Mouse (Mus musculus): ENCODE measurements around the gene Tspan18. TPM values are rescaled to one million over a fixed set of nuclear protein-coding genes. Genes with fewer than 3 reads are reported as not detected.

Gene Tspan18
- polyA plus RNA-seq, 1 experiment: 1.0 TPM

GRCm38 (mm10) chr2:93285842-93286241, 48.5 kb downstream of the Tspan18 start:
- Histone ChIP-seq H3K9me3 (replicated peaks; ENCODE audit: control insufficient read depth, insufficient read depth, low read length, poor library complexity, severe bottlenecking) (no peaks in the 10 kb centered on the region), H3K36me3 (ENCODE audit: control insufficient read depth, insufficient read depth, low read length, poor library complexity, severe bottlenecking) (no peaks in the 10 kb centered on the region), H3K9ac (ENCODE audit: low read depth, poor library complexity, severe bottlenecking) (no peak overlapping the region), H3K27me3 (ENCODE audit: control insufficient read depth, insufficient read depth, low read length, poor library complexity, severe bottlenecking) (no peaks in the 10 kb centered on the region), H3K4me1 (ENCODE audit: control insufficient read depth, insufficient read depth, low read length) (no peaks in the 10 kb centered on the region), H3K27ac (ENCODE audit: insufficient read depth, low read length) (no peak overlapping the region), H3K4me3 (ENCODE audit: low read depth, low read length) (no peak overlapping the region)
- TF ChIP-seq EP300 (IDR thresholded peaks at IDR 0.05; ENCODE audit: insufficient read depth, low read depth, low read length) (no peak), CTCF (IDR thresholded peaks at IDR 0.05; ENCODE audit: low read depth, low read length) (no peak), POLR2A (IDR thresholded peaks at IDR 0.05; ENCODE audit: insufficient read depth, low read length) (no peak)

GRCm38 (mm10) chr2:93284625-93285024, 49.7 kb downstream of the Tspan18 start:
- no peaks in the 10 kb centered on the region for H3K36me3 ChIP-seq (ENCODE audit: control insufficient read depth, insufficient read depth, low read length, poor library complexity, severe bottlenecking)
- H3K9me3 ChIP-seq (replicated peaks; ENCODE audit: control insufficient read depth, insufficient read depth, low read length, poor library complexity, severe bottlenecking): no peaks in the 10 kb centered on the region
- no peaks in the 10 kb centered on the region for H3K4me1 ChIP-seq (ENCODE audit: control insufficient read depth, insufficient read depth, low read length)
- H3K27ac ChIP-seq (ENCODE audit: insufficient read depth, low read length): no peak overlapping the region
- TF ChIP-seq CTCF (IDR thresholded peaks at IDR 0.05; ENCODE audit: low read depth, low read length) (no peak), EP300 (IDR thresholded peaks at IDR 0.05; ENCODE audit: insufficient read depth, low read depth, low read length) (no peak), POLR2A (IDR thresholded peaks at IDR 0.05; ENCODE audit: insufficient read depth, low read length) (no peak)
- H3K4me3 ChIP-seq (ENCODE audit: low read depth, low read length): no peak overlapping the region
- H3K27me3 ChIP-seq (ENCODE audit: control insufficient read depth, insufficient read depth, low read length, poor library complexity, severe bottlenecking): no peaks in the 10 kb centered on the region
- no peak overlapping the region for H3K9ac ChIP-seq (ENCODE audit: low read depth, poor library complexity, severe bottlenecking)

GRCm38 (mm10) chr2:93283481-93284293, 50.6 kb downstream of the Tspan18 start:
- TF ChIP-seq CTCF (IDR thresholded peaks at IDR 0.05; ENCODE audit: low read depth, low read length) (no peak), EP300 (IDR thresholded peaks at IDR 0.05; ENCODE audit: insufficient read depth, low read depth, low read length) (no peak), POLR2A (IDR thresholded peaks at IDR 0.05; ENCODE audit: insufficient read depth, low read length) (no peak)
- H3K36me3 ChIP-seq (ENCODE audit: control insufficient read depth, insufficient read depth, low read length, poor library complexity, severe bottlenecking): no peaks in the 10 kb centered on the region
- no peak overlapping the region for H3K9ac ChIP-seq (ENCODE audit: low read depth, poor library complexity, severe bottlenecking)
- no peaks in the 10 kb centered on the region for H3K27me3 ChIP-seq (ENCODE audit: control insufficient read depth, insufficient read depth, low read length, poor library complexity, severe bottlenecking)
- no peaks in the 10 kb centered on the region for H3K4me1 ChIP-seq (ENCODE audit: control insufficient read depth, insufficient read depth, low read length)
- H3K9me3 ChIP-seq (replicated peaks; ENCODE audit: control insufficient read depth, insufficient read depth, low read length, poor library complexity, severe bottlenecking): no peaks in the 10 kb centered on the region
- H3K27ac ChIP-seq (ENCODE audit: insufficient read depth, low read length): no peak overlapping the region
- H3K4me3 ChIP-seq (ENCODE audit: low read depth, low read length): no peak overlapping the region

GRCm38 (mm10) chr2:93282636-93283035, 51.7 kb downstream of the Tspan18 start:
- Histone ChIP-seq H3K36me3 (ENCODE audit: control insufficient read depth, insufficient read depth, low read length, poor library complexity, severe bottlenecking) (no peaks in the 10 kb centered on the region), H3K27ac (ENCODE audit: insufficient read depth, low read length) (no peak overlapping the region), H3K4me3 (ENCODE audit: low read depth, low read length) (no peak overlapping the region), H3K4me1 (ENCODE audit: control insufficient read depth, insufficient read depth, low read length) (no peaks in the 10 kb centered on the region), H3K9ac (ENCODE audit: low read depth, poor library complexity, severe bottlenecking) (no peak overlapping the region), H3K27me3 (ENCODE audit: control insufficient read depth, insufficient read depth, low read length, poor library complexity, severe bottlenecking) (no peaks in the 10 kb centered on the region), H3K9me3 (replicated peaks; ENCODE audit: control insufficient read depth, insufficient read depth, low read length, poor library complexity, severe bottlenecking) (no peaks in the 10 kb centered on the region)
- no peak for TF ChIP-seq EP300 (IDR thresholded peaks at IDR 0.05; ENCODE audit: insufficient read depth, low read depth, low read length)
- no peak for TF ChIP-seq CTCF (IDR thresholded peaks at IDR 0.05; ENCODE audit: low read depth, low read length)

- no peaks in the 10 kb centered on the region for H3K36me3 ChIP-seq (ENCODE audit: control insufficient read depth, insufficient read depth, low read length, poor library complexity, severe bottlenecking)
- H3K4me1 ChIP-seq (ENCODE audit: control insufficient read depth, insufficient read depth, low read length): no peaks in the 10 kb centered on the region
- no peak overlapping the region for H3K27ac ChIP-seq (ENCODE audit: insufficient read depth, low read length)
- no peak overlapping the region for H3K4me3 ChIP-seq (ENCODE audit: low read depth, low read length)
- H3K9me3 ChIP-seq (replicated peaks; ENCODE audit: control insufficient read depth, insufficient read depth, low read length, poor library complexity, severe bottlenecking): no peaks in the 10 kb centered on the region
- H3K27me3 ChIP-seq (ENCODE audit: control insufficient read depth, insufficient read depth, low read length, poor library complexity, severe bottlenecking): no peaks in the 10 kb centered on the region
- H3K9ac ChIP-seq (ENCODE audit: low read depth, poor library complexity, severe bottlenecking): no peak overlapping the region
- TF ChIP-seq POLR2A (IDR thresholded peaks at IDR 0.05; ENCODE audit: insufficient read depth, low read length) (no peak), EP300 (IDR thresholded peaks at IDR 0.05; ENCODE audit: insufficient read depth, low read depth, low read length) (no peak), CTCF (IDR thresholded peaks at IDR 0.05; ENCODE audit: low read depth, low read length) (no peak)
Observed at GRCm38 (mm10) chr2:93281466-93281865, 52.8 kb downstream of the Tspan18 start.

GRCm38 (mm10) chr2:93280117-93280620, 54.1 kb downstream of the Tspan18 start:
- TF ChIP-seq POLR2A (IDR thresholded peaks at IDR 0.05; ENCODE audit: insufficient read depth, low read length) (no peak), CTCF (IDR thresholded peaks at IDR 0.05; ENCODE audit: low read depth, low read length) (no peak), EP300 (IDR thresholded peaks at IDR 0.05; ENCODE audit: insufficient read depth, low read depth, low read length) (no peak)
- Histone ChIP-seq H3K36me3 (ENCODE audit: control insufficient read depth, insufficient read depth, low read length, poor library complexity, severe bottlenecking) (no peaks in the 10 kb centered on the region), H3K4me3 (ENCODE audit: low read depth, low read length) (no peak overlapping the region), H3K9ac (ENCODE audit: low read depth, poor library complexity, severe bottlenecking) (no peak overlapping the region), H3K27me3 (ENCODE audit: control insufficient read depth, insufficient read depth, low read length, poor library complexity, severe bottlenecking) (no peaks in the 10 kb centered on the region), H3K9me3 (replicated peaks; ENCODE audit: control insufficient read depth, insufficient read depth, low read length, poor library complexity, severe bottlenecking) (no peaks in the 10 kb centered on the region), H3K4me1 (ENCODE audit: control insufficient read depth, insufficient read depth, low read length) (no peaks in the 10 kb centered on the region), H3K27ac (ENCODE audit: insufficient read depth, low read length) (no peak overlapping the region)
